ENCODE assay signal across 11 mouse cellular contexts in the genomic region with DNA sequence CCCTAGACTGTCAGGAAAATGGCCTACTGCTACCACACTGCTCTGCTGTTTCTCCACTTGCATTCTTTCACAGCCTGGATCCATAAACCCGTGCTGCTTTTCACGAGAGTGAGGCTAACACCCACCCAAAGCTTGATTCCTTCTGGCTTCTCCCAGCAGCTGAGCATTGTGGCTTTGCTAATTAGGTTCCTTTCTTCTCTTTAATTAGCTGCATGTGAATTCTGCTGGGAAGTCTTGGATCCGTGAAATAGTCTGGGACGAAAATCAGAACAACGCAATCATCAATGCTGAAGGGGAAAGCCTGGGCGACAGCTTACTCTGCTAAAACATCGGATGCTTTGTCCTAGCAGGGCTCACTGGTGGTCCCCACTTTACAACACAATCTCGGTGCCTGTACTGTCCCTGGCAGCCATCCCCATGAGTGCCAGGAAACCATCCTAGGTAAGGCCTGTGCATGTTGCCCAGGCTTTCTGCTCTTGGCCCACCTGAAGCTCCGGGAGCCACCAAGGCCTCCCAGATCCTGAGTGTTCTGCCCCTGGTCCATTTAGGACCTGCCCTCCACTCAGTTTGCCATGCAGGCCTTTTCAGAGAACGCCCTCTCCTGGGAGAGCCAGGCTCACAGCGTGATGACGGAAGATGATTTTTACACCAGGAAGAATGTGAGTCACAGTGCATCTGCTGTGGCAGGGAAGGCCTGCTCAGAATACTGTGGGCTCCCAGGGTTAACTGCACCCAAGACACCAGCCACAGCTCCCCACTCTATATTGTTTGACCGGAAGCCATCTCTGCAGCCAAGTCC. TPM values are rescaled to one million over a fixed set of nuclear protein-coding genes. Genes with fewer than 3 reads are reported as not detected.
DNase-seq lines count a peak whose midpoint lies in the region; ATAC-seq lines count a peak whose summit lies in the region.
"Had no signal": no experiment of that assay in that cellular context is flagged by ENCODE, and none has a peak within 500 bp of the region (broad histone marks: within the 10 kb centered on the region; RNA-seq: fewer than 3 reads in every experiment).

No protein-coding gene starts in this region.

- no peak overlapping the region for H3K4me3 ChIP-seq in hindbrain, embryonic 15.5 days
- H3K4me3 ChIP-seq in midbrain, embryonic 12.5 days: no peak overlapping the region
- H3K4me3 ChIP-seq: liver, embryonic 15.5 days had no signal

- no peak overlapping the region for H3K4me2 ChIP-seq in hindbrain, embryonic 15.5 days
- H3K4me2 ChIP-seq in midbrain, embryonic 12.5 days (replicated peaks): no peak overlapping the region
- H3K4me2 ChIP-seq: liver, embryonic 15.5 days had no signal

- peak overlapping the region; percentile 32; the same call in 1 of the 2 replicates for H3K9ac ChIP-seq in hindbrain, embryonic 15.5 days
- no peak overlapping the region for H3K9ac ChIP-seq in midbrain, embryonic 12.5 days (replicated peaks)
- H3K9ac ChIP-seq: liver, embryonic 15.5 days had no signal

- no peaks in the 10 kb centered on the region for H3K36me3 ChIP-seq in hindbrain, embryonic 15.5 days
- H3K36me3 ChIP-seq in midbrain, embryonic 12.5 days: no peaks in the 10 kb centered on the region
- H3K36me3 ChIP-seq: liver, embryonic 15.5 days had no signal

- H3K9me3 ChIP-seq in hindbrain, embryonic 15.5 days: no peaks in the 10 kb centered on the region
- no peaks in the 10 kb centered on the region for H3K9me3 ChIP-seq in midbrain, embryonic 12.5 days
- H3K9me3 ChIP-seq: liver, embryonic 15.5 days had no signal

- peaks cover 36% of the 10 kb centered on the region for H3K4me1 ChIP-seq in hindbrain, embryonic 15.5 days (replicated peaks)
- H3K4me1 ChIP-seq in midbrain, embryonic 12.5 days: peaks cover 38% of the 10 kb centered on the region
- H3K4me1 ChIP-seq: liver, embryonic 15.5 days had no signal

- DNase-seq in right cerebral cortex, adult 18-20 months: peak; percentile 80
- no peak for DNase-seq in right cerebral cortex, postnatal 14 days
- DNase-seq in thymus, adult 18-20 months: no peak
- no peak for DNase-seq in lung, postnatal 4 days
- no peak for DNase-seq in spleen, postnatal 4 days (ENCODE audit: low spot score in 2 of 2)
- DNase-seq: cerebellum, adult 9-11 months had no signal

- WGBS in hindbrain, embryonic 15.5 days: 32% methylated on average over 13 of the region's 13 CpGs
- 40% methylated on average over 13 of the region's 13 CpGs for WGBS in midbrain, embryonic 12.5 days

- peak overlapping the region; percentile 92 for H3K27ac ChIP-seq in hindbrain, embryonic 15.5 days (replicated peaks)
- peak overlapping the region; percentile 75 for H3K27ac ChIP-seq in midbrain, embryonic 12.5 days (replicated peaks)
- H3K27ac ChIP-seq: kidney, postnatal 0 days; liver, embryonic 15.5 days had no signal

- no peaks in the 10 kb centered on the region for H3K27me3 ChIP-seq in hindbrain, embryonic 15.5 days
- H3K27me3 ChIP-seq in midbrain, embryonic 12.5 days: no peaks in the 10 kb centered on the region
- H3K27me3 ChIP-seq: liver, embryonic 15.5 days had no signal

- peak; percentile 78 for ATAC-seq in hindbrain, embryonic 15.5 days (ENCODE audit: low FRiP score, low read depth)
- no peak; the same call in 1 of the 2 replicates for ATAC-seq in midbrain, embryonic 12.5 days (ENCODE audit: low FRiP score, low read depth)
- ATAC-seq in megakaryocyte progenitor cell, adult 5-6 weeks (replicated peaks; ENCODE audit: poor library complexity): no peak

RNA-seq across cellular contexts. Expression of a gene that starts 12.3 kb away (rescaled TPM):
- polyA plus RNA-seq in hindbrain, embryonic 15.5 days (2015; fragmentation: Nextera tagmentation; extraction: Ambion mirVana): 219 and 232 TPM in 2 replicates
- polyA plus RNA-seq in midbrain, embryonic 12.5 days (2016; fragmentation: Nextera tagmentation; extraction: Ambion mirVana): 222 and 240 TPM in 2 replicates
- total RNA-seq in megakaryocyte progenitor cell, adult 5-6 weeks (2015): not detected in 2 replicates
- 0.08 TPM in 1 of 2 replicates, not detected in the other for total RNA-seq in megakaryocyte progenitor cell, adult 5-6 weeks (2017)

RNA-seq across cellular contexts. Expression of a gene that starts 14.3 kb away (rescaled TPM):
- polyA plus RNA-seq in hindbrain, embryonic 15.5 days (2015; fragmentation: Nextera tagmentation; extraction: Ambion mirVana): 20.0 and 21.0 TPM in 2 replicates
- 15.8 and 19.0 TPM in 2 replicates for polyA plus RNA-seq in midbrain, embryonic 12.5 days (2016; fragmentation: Nextera tagmentation; extraction: Ambion mirVana)
- total RNA-seq in megakaryocyte progenitor cell, adult 5-6 weeks (2015): 1.1 and 1.4 TPM in 2 replicates
- not detected in 2 replicates for total RNA-seq in megakaryocyte progenitor cell, adult 5-6 weeks (2017)

RNA-seq across cellular contexts. Expression of a gene that starts 22.1 kb away (rescaled TPM):
- polyA plus RNA-seq in hindbrain, embryonic 15.5 days (2015; fragmentation: Nextera tagmentation; extraction: Ambion mirVana): 1.4 and 1.6 TPM in 2 replicates
- 1.1 and 1.6 TPM in 2 replicates for polyA plus RNA-seq in midbrain, embryonic 12.5 days (2016; fragmentation: Nextera tagmentation; extraction: Ambion mirVana)
- 0.46 TPM in 1 of 2 replicates, not detected in the other for total RNA-seq in megakaryocyte progenitor cell, adult 5-6 weeks (2015)
- total RNA-seq in megakaryocyte progenitor cell, adult 5-6 weeks (2017): not detected in 2 replicates

RNA-seq across cellular contexts. Expression of a gene that starts 22.7 kb away (rescaled TPM):
- polyA plus RNA-seq in hindbrain, embryonic 15.5 days (2015; fragmentation: Nextera tagmentation; extraction: Ambion mirVana): 60.6 and 61.0 TPM in 2 replicates
- 58.8 and 64.9 TPM in 2 replicates for polyA plus RNA-seq in midbrain, embryonic 12.5 days (2016; fragmentation: Nextera tagmentation; extraction: Ambion mirVana)
- 46.9 and 53.0 TPM in 2 replicates for total RNA-seq in megakaryocyte progenitor cell, adult 5-6 weeks (2015)
- total RNA-seq in megakaryocyte progenitor cell, adult 5-6 weeks (2017): 53.3 and 54.6 TPM in 2 replicates

RNA-seq across cellular contexts. Expression of a gene that starts 52.8 kb away (rescaled TPM):
- 50.7 and 53.5 TPM in 2 replicates for polyA plus RNA-seq in hindbrain, embryonic 15.5 days (2015; fragmentation: Nextera tagmentation; extraction: Ambion mirVana)
- 54.7 and 63.6 TPM in 2 replicates for polyA plus RNA-seq in midbrain, embryonic 12.5 days (2016; fragmentation: Nextera tagmentation; extraction: Ambion mirVana)
- total RNA-seq in megakaryocyte progenitor cell, adult 5-6 weeks (2015): 12.7 and 13.2 TPM in 2 replicates
- total RNA-seq in megakaryocyte progenitor cell, adult 5-6 weeks (2017): 3.9 and 5.5 TPM in 2 replicates
